Mouse (Mus musculus) heart, embryonic 15.5 days (tissue): ENCODE data around the gene Rffl. TPM values are rescaled to one million over a fixed set of nuclear protein-coding genes. Genes with fewer than 3 reads are reported as not detected.
"Not testable (repeated sequence)": the region's sequence is repeated elsewhere in the genome, so short reads cannot be mapped to it uniquely, and the experiment has no call there.

Source experiments
- ATAC-seq: fragments of 200-750 bp; cut with Nextera tagmentation; replicated peaks from 2 replicates; pipeline ENCODE4 v1.8.0; 2017; ENCODE audit warnings: low read depth, moderate TSS enrichment; ENCODE audit not compliant: insufficient number of reproducible peaks, insufficient read depth, low FRiP score
- H3K27ac ChIP-seq: fragments of 300-500 bp; sonication (generic); 2 replicates; pipeline ENCODE4 v1.5.1; 2015; ENCODE audit warnings: mild to moderate bottlenecking, inconsistent platforms
- H3K27me3 ChIP-seq: fragments of 300-500 bp; sonication (generic); 2 replicates; pipeline ENCODE4 v1.6.1; 2015; ENCODE audit warnings: inconsistent platforms
- H3K36me3 ChIP-seq: fragments of 300-500 bp; sonication (generic); 2 replicates; pipeline ENCODE4 v1.6.1; 2015; ENCODE audit warnings: mild to moderate bottlenecking, inconsistent platforms
- H3K4me1 ChIP-seq: fragments of 300-500 bp; sonication (generic); replicated peaks from 2 replicates; pipeline ENCODE4 v1.6.1; 2015; ENCODE audit warnings: inconsistent platforms
- H3K4me2 ChIP-seq: fragments of 300-500 bp; sonication (generic); 2 replicates; pipeline ENCODE4 v1.6.1; 2015; ENCODE audit warnings: inconsistent platforms, mild to moderate bottlenecking, moderate library complexity
- H3K4me3 ChIP-seq: fragments of 300-500 bp; sonication (generic); 2 replicates; pipeline ENCODE4 v1.5.1; 2015; ENCODE audit warnings: mild to moderate bottlenecking, inconsistent platforms
- H3K9ac ChIP-seq: fragments of 300-500 bp; sonication (generic); 2 replicates; pipeline ENCODE4 v1.6.1; 2015; ENCODE audit warnings: mild to moderate bottlenecking, inconsistent platforms
- H3K9me3 ChIP-seq: fragments of 300-500 bp; sonication (generic); replicated peaks from 2 replicates; pipeline ENCODE4 v1.6.1; 2016; ENCODE audit warnings: inconsistent platforms
- WGBS: fragments of 180-500 bp; shearing (Covaris S2); methylation state at CpG from one replicate; pipeline ENCODE4 v1.1.7; 2015; ENCODE audit warnings: mixed read lengths; 5-methylcytosine and 5-hydroxymethylcytosine counted together
- polyA plus RNA-seq: library from polyadenylated mRNA; unstranded; fragments of >200 nt; fragmentation: Nextera tagmentation; extraction: Ambion mirVana; gene quantifications from 2 replicates; pipeline ENCODE4 v1.2.1, GENCODE M21; 2015

The Rffl gene
- polyA plus RNA-seq, 1 experiment from 2014 or later, result 3.8 TPM

GRCm38 (mm10) chr11:82844771-82845414, 26.1 kb downstream of the Rffl start:
- H3K36me3 ChIP-seq, result no peaks in the 10 kb centered on the region
- H3K4me2 ChIP-seq, result peak overlapping the region; percentile 68

GRCm38 (mm10) chr11:82838511-82838910, 32.5 kb downstream of the Rffl start:
- ATAC-seq, result no peak
- 56% methylated on average over 5 of the region's 5 CpGs for WGBS
- H3K9ac ChIP-seq, result no peak overlapping the region
- H3K27ac ChIP-seq, result no peak overlapping the region
- H3K4me1 ChIP-seq, result no peaks in the 10 kb centered on the region
- H3K4me3 ChIP-seq, result no peak overlapping the region
- H3K36me3 ChIP-seq, result no peaks in the 10 kb centered on the region
- H3K27me3 ChIP-seq, result no peaks in the 10 kb centered on the region
- H3K4me2 ChIP-seq, result no peak overlapping the region
- H3K9me3 ChIP-seq, result no peaks in the 10 kb centered on the region

More at GRCm38 (mm10) chr11:82844771-82845414, 26.1 kb downstream of the Rffl start:
- H3K27me3 ChIP-seq, result no peaks in the 10 kb centered on the region
- no peak for ATAC-seq
- no peak overlapping the region for H3K27ac ChIP-seq
- H3K4me1 ChIP-seq, result peaks cover 20% of the 10 kb centered on the region
- peak overlapping the region; percentile 40 for H3K4me3 ChIP-seq
- H3K9ac ChIP-seq, result peak overlapping the region; percentile 41; the same call in 1 of the 2 replicates
- H3K9me3 ChIP-seq, result no peaks in the 10 kb centered on the region
- 62% methylated on average over 11 of the region's 11 CpGs for WGBS

- ATAC-seq, result no peak
- H3K27ac ChIP-seq, result no peak overlapping the region
- H3K27me3 ChIP-seq, result no peaks in the 10 kb centered on the region
- no peaks in the 10 kb centered on the region for H3K36me3 ChIP-seq
- H3K9ac ChIP-seq, result no peak overlapping the region
- no peak overlapping the region for H3K4me2 ChIP-seq
- 62% methylated on average over 7 of the region's 7 CpGs for WGBS
- no peak overlapping the region for H3K4me3 ChIP-seq
- no peaks in the 10 kb centered on the region for H3K4me1 ChIP-seq
- no peaks in the 10 kb centered on the region for H3K9me3 ChIP-seq
Observed at GRCm38 (mm10) chr11:82837848-82838247, 33.2 kb downstream of the Rffl start.

- no peaks in the 10 kb centered on the region for H3K27me3 ChIP-seq
- no peak overlapping the region for H3K27ac ChIP-seq
- no peak overlapping the region for H3K4me3 ChIP-seq
- no peak overlapping the region for H3K9ac ChIP-seq
- no peak overlapping the region for H3K4me2 ChIP-seq
- no peaks in the 10 kb centered on the region for H3K36me3 ChIP-seq
- H3K4me1 ChIP-seq, result no peaks in the 10 kb centered on the region
- H3K9me3 ChIP-seq, result no peaks in the 10 kb centered on the region
- no peak for ATAC-seq
- WGBS, result 67% methylated on average over 7 of the region's 7 CpGs
Observed at GRCm38 (mm10) chr11:82837192-82837591, 33.8 kb downstream of the Rffl start.

GRCm38 (mm10) chr11:82835616-82836432, 35.2 kb downstream of the Rffl start:
- WGBS, result 71% methylated on average over 11 of the region's 11 CpGs
- H3K27me3 ChIP-seq, result no peaks in the 10 kb centered on the region
- H3K4me3 ChIP-seq, result no peak overlapping the region
- no peak for ATAC-seq
- no peak overlapping the region for H3K27ac ChIP-seq
- no peak overlapping the region for H3K9ac ChIP-seq
- H3K9me3 ChIP-seq, result no peaks in the 10 kb centered on the region
- H3K36me3 ChIP-seq, result no peaks in the 10 kb centered on the region
- peaks cover 12% of the 10 kb centered on the region for H3K4me1 ChIP-seq
- H3K4me2 ChIP-seq, result no peak overlapping the region

GRCm38 (mm10) chr11:82834359-82834758, 36.7 kb downstream of the Rffl start:
- not testable (repeated sequence) for H3K27ac ChIP-seq, H3K27me3 ChIP-seq, H3K4me2 ChIP-seq, H3K9ac ChIP-seq, ATAC-seq, H3K9me3 ChIP-seq, H3K4me3 ChIP-seq, H3K36me3 ChIP-seq
- H3K4me1 ChIP-seq, result peaks cover 15% of the 10 kb centered on the region
- 83% methylated on average over 7 of the region's 7 CpGs for WGBS

GRCm38 (mm10) chr11:82833929-82834328, 37.1 kb downstream of the Rffl start:
- ATAC-seq, result no peak
- WGBS, result 86% methylated on average over 8 of the region's 8 CpGs
- no peak overlapping the region for H3K4me2 ChIP-seq
- H3K4me1 ChIP-seq, result peaks cover 15% of the 10 kb centered on the region
- no peak overlapping the region for H3K9ac ChIP-seq
- H3K27ac ChIP-seq, result no peak overlapping the region
- no peaks in the 10 kb centered on the region for H3K36me3 ChIP-seq
- no peaks in the 10 kb centered on the region for H3K9me3 ChIP-seq
- H3K4me3 ChIP-seq, result no peak overlapping the region
- no peaks in the 10 kb centered on the region for H3K27me3 ChIP-seq

GRCm38 (mm10) chr11:82832402-82832801, 38.6 kb downstream of the Rffl start:
- not testable (repeated sequence) for H3K4me2 ChIP-seq, H3K27ac ChIP-seq, H3K4me3 ChIP-seq, H3K9me3 ChIP-seq, ATAC-seq, H3K9ac ChIP-seq, H3K36me3 ChIP-seq, H3K27me3 ChIP-seq
- H3K4me1 ChIP-seq, result peaks cover 15% of the 10 kb centered on the region
- 74% methylated on average over 10 of the region's 10 CpGs for WGBS

- H3K4me3 ChIP-seq, result no peak overlapping the region
- peaks cover 15% of the 10 kb centered on the region for H3K4me1 ChIP-seq
- no peak for ATAC-seq
- no peak overlapping the region for H3K9ac ChIP-seq
- H3K9me3 ChIP-seq, result no peaks in the 10 kb centered on the region
- H3K4me2 ChIP-seq, result peak overlapping the region; percentile 43
- H3K27ac ChIP-seq, result peak overlapping the region; percentile 29; the same call in 1 of the 2 replicates
- no peaks in the 10 kb centered on the region for H3K36me3 ChIP-seq
- H3K27me3 ChIP-seq, result no peaks in the 10 kb centered on the region
- WGBS, result 17% methylated on average over 10 of the region's 10 CpGs
Observed at GRCm38 (mm10) chr11:82831008-82831893, 39.8 kb downstream of the Rffl start.

GRCm38 (mm10) chr11:82826818-82827217, 44.2 kb downstream of the Rffl start:
- no peak for ATAC-seq
- Histone ChIP-seq H3K4me3 (no peak overlapping the region), H3K4me1 (peaks cover 12% of the 10 kb centered on the region), H3K27ac (no peak overlapping the region), H3K27me3 (no peaks in the 10 kb centered on the region), H3K9me3 (no peaks in the 10 kb centered on the region), H3K9ac (no peak overlapping the region), H3K36me3 (no peaks in the 10 kb centered on the region), H3K4me2 (no peak overlapping the region)
